Mouse (Mus musculus): ENCODE measurements at regions not wholly inside any gene's neighbourhood (a gene's known extent, or its start where the extent isn't known, plus 50 kb on each side); places are given as distances from the start of the nearest gene placed in this dataset.
A peak's percentile ranks its signal among the peaks of the same experiment; 100 is the strongest.

DNA sequence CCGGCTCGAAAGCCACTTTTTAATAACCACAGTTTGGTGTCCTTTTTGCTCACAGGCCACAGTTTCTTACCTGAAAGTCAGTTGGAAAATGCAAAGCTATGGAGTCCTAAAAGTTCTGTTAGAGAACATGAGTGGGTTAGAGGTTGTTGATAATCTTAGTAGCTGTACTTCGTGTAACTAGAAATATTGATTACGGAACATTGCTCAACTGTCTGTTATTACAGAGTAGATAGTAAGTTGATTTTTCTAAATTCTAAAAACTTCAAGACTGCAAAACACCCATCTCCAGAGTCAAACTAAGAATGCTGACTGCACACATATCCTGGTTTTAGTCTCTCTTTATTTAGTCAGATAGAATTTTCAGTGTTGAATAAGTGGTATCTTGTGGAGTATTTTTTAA lies 111.0 kb downstream of the Slc38a4 start:
- no peak for DNase-seq

DNA sequence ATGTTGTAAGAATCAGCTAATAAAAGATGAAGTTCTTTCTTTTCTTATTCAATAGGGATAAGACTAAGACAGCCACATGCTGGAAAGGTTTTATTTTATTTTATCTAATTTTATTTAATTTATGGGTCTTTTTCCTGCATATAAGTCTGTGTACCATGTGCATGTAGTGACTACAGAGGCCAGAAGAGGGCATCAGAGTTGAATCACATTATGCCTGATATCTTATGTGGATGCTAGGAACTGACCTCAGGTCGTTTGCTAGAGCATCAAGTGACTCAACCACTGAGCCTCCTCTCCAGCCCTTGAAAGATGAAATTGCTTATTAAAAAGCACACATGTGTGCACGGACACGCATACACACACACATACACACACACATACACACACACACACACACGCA lies 113.1 kb downstream of the Slc38a4 start:
- no peak for DNase-seq

DNA sequence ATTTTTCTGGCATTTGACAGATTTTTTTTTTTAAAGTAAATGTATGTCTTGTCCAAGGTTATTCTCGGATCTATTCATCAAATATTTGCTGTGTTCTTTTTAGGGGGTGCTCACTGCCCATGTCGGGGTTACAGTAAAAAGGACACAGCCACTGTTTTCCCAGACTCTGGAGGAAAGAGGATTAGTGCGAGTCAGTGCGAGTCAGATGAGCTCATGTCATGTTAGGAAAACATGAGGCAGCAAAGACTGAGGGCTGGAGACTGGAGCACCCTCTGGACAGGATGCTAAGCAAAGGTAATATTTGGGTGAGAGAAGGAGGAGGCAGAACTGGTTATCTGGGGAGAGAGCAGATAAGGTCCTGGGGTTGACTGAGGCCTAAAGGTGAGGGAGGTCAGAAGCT lies 117.3 kb downstream of the Slc38a4 start:
- DNase-seq = no peak

DNA sequence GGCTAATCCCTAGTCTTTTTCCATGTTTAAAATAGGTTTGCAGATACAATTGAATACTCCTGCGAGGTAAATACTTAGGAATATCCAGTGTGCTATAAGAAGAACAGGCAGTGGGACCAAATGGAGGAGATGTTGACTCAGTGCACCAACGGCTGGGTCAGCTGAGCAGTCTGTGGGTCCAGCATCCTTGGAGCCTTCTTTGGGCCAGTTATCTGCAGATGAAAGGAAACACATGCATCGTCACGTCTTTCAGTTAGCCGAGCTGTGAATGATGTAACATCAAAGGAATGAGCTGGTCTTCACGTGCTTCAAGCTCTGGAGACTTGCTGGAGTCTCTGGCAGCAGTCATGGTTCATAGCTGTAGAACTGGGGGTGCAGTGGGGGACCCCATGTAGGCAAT lies 118.1 kb downstream of the Slc38a4 start:
- no peak for DNase-seq

DNA sequence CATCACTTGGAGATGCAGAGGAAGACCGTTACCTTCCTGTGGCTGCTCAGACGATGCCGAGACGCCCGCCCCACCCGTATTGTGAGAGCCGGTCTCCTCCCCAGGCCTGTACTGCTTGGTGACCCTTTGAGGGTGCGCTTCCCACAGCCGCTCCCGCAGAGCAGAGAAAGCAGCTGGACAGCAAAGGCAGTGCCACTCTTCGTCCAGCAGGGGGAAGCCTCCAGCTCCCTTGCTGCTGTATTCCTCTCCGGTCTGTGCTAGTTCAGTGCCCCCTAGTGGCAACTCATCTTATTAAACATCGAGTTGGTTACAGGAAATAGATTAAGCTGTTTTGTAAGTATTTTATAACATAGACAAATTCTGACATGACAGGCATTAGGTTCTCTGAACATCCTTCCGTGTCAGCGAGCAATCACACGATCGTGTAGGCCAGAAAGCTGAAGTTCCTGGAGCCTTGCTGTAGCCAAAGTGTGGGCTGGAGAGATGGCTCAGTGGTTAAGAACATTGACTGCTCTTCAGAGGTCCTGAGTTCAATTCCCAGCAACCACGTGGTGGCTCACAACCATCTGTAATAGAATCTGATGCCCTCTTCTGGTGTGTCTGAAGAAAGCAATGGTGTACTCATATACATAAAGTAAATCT lies 118.9 kb downstream of the Slc38a4 start:
- DNase-seq = peak; percentile 83 to 84

DNA sequence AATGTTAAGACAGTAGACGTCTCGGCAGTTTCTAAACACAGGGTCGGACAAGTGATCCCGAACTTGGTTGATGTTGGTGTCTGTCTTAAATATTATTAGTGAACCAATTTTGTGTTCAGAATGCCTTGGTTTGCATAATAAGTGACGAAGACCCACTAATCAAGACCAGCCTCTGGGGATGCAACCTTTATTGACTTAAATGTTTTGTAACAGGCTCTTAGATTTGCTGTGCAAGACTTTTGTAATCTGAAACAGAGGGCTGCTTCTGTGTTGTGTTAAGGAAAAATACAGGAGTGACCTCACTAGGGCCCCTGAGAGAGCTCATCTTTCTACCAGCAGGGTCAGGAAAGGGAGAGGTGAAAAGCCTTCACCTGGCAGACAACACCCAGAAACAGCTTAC lies 119.5 kb downstream of the Slc38a4 start:
- no peak for DNase-seq

DNA sequence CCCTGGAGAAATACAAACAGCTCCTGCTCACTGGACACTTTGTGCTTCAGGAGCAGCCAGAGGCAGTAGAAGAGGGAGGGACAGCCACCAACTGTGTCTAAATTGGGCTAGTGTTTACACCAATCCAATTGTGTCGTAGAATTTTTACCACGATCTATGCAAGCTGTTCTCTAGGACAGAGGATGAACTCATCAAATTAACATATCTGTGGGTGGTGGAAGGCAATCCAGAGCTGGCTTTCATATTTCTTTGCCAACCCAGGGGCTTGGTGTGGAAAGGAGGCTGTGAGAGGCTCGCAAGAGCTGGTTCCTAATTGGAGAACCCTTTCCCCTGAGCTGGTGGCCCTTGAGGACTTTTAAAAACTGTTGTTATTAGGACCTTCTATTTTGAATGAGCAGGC lies 122.3 kb downstream of the Slc38a4 start:
- peak; percentile 41 to 59 for DNase-seq

DNA sequence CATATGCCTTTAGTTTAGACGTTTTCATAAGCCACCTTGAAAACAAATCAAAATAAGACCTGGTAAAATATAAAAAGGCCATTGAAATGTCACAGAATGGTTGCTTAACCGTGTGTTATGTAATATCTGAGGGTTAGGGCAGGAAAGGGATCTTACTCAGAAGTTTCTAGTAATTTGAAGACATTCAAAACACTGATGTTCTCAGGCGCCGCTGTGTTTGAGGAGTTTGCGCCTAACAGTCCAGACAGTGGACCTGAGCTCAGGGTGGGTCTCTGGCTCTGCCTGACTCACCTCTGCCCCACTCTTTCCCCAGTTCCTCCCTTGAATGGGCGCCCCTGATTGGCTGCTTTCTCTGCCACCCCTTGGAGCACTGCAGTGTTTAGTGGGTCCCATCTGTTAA lies 125.2 kb downstream of the Slc38a4 start:
- no peak for DNase-seq

DNA sequence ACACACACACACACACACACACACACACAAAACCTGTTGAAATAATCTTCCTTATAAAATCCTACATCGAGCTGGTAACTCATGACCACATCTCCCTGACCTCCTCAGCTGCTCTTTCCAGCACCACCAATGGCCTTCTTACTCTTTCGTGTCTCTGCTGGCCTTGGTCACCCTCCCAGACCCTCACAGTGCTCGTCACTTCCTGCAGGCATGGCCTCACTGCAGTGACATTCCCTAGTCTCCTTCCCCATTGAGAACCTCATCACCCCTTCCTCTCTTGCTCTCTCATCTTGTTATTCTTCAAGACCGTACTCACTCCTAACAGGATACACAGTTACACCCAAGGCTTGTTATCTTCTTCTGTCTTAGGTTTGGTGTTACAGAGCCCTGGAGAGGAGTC lies 126.0 kb downstream of the Slc38a4 start:
- no peak for DNase-seq

DNA sequence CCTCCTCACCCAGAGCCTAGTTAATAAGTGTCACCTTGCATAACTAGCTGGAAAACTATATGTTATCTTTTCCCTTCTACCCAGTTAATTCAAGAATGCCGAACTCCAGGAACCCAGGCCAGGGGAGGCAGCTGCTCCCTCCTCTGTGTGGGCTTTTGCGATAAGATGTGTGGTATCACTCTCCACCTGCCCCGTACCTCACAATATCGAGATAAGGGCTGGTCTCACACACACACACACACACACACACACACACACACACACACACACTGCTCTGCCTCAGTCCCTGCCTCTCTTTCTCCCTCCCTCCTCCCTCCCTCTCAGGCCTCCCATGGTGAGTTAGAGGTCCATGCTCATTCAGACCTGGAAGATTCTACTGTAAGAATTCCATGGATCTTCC lies 127.1 kb downstream of the Slc38a4 start:
- DNase-seq = no peak

DNA sequence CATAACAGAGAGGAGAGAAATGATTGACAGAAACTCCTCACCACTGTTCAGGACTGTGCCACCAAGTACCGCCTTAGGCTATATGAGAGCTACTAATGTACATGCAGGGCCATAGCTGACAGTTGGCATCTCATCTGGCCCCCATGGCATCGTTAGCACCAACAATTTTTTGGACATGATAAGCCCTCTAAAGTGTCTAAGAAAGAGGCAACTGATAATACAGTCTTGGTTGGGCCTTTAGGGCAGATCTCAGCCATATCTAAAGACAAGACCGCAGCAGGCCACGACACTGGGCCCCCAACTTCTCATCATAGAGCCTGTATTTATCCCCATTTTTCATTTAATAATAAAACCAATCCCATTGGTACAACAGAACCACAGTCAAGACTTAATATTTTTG lies 128.1 kb downstream of the Slc38a4 start:
- DNase-seq = no peak

DNA sequence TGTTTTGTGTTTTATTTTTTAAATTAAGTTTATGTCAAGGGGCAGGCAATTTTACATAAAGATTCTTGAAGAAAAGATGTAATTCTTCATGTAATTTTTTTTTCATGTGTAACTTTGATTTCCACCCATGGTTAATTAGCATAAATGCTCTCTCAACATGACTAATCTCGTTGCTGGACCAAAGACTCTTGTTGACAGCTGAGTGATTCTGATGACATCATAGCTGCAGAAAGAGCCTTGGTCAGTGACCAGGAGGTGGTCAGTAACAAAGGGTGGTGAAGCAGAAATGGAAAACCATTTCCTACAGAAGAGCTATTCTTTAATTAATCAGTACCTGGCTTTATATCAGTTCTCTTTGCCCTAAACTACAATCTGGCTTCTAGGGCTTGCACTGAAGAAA lies 129.1 kb downstream of the Slc38a4 start:
- DNase-seq = no peak

DNA sequence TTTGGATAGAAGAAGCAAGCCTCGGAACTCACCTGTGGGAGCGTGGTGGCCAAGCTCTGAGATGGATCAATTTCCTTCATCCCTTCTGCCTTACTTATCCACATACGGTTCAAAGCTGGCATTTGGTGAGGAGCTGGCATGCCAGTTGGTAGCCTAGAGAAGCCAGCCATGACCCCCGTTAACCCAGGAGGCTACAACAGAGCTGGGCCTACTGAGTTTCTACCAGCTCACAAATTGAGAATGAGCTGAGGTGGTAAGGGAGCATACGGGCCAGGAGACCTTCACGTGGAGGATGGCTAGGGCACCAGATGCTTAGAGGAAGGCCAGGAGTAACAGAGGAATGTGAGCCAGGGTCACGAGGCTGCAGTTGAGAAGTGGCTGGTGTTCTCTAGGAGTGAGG lies 139.2 kb downstream of the Slc38a4 start:
- no peak for DNase-seq

DNA sequence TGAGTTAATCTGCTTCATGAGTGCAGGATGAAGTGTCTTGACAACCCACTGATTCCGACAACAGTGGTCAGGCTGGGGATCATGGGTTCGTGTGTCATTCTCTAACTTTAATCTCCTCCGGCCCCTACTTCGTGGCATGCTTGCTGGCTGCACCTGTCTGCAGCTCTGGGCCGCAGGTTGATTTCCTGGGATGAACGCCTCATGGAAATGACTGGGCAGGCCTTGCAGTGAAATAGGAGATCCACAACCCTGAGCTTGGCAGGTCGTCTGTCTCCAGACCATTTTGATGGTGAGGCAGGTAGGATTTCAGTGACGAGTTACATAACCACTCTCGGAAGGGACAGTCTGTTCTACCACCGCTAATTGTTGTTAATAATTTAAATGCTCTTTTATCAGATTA lies 140.2 kb downstream of the Slc38a4 start:
- DNase-seq = no peak

DNA sequence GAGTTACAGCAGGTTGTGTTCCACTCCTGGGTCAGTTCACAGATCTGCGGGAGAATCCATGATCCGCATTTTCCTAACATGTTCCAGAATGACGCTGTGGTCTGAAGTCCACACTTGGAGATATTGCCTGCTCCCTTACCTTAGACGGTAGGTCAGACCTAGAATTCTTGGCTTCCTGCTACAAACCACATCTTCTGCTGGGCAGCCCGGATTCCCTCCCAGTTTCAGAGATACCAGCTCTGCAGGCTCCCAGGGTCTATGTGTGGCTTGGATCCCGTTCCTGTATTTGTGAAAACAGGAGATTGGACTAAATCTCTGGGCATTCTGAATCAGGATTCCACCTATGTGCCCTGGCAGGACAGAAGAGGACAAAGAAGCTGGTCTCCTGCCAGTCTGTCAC lies 140.8 kb downstream of the Slc38a4 start:
- DNase-seq = no peak

DNA sequence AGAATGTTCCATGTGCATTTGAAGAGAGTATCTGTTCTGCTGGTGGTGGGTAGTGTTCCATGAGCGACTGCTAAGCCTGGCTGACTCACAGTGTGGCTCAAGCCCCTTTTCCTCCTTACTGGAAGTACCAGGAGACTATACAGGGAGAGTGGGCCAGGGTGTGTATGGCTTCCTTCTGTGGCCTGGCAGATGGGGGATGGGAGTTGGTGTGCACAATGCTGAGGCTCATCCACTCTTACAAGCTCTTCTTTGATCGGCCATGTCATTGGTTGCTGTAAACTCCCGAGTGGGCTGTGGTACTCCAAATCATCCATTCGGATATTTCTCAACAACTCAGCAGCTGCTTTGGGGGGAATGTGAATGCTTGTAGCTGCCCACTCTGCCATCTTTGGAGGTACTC lies 150.2 kb downstream of the Slc38a4 start:
- DNase-seq = no peak

DNA sequence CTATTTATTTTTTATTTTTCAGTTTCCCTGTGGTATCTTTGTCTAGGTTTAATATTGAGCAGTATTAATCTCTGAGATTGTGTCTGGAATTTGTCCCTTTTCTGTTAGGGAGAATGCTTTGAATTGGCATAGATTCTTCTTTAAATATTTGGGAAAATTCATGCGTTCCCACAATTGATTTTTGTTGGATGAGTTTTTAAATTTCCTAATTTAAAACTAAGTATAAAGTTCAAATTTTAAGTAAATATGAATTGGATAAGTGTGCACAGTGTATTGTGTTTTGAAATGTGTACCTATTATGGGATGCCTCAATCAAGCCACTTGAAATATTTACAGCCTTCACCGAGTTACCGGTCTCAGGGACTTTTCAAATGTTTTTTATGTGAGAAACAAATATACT lies 152.3 kb downstream of the Slc38a4 start:
- DNase-seq = no peak

DNA sequence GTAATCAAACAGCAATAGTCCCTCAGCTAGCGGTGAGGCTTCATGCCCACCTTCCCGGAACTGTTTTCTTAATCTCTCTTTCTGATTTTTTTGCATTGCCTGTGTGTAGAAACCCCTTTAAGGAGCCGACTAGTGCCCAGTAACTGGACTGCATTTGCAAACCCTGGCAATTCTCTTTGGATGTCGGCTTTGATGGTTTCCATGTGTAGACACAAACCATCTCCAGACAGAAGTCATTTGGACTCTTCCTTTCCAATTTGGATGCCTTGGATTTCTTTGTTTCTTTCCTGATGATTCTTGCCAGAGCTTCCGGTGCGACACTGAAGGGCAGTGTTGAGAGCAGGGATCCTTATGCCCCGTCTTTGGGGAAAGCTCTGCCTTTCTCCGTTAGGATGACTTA lies 153.0 kb downstream of the Slc38a4 start:
- no peak for DNase-seq

DNA sequence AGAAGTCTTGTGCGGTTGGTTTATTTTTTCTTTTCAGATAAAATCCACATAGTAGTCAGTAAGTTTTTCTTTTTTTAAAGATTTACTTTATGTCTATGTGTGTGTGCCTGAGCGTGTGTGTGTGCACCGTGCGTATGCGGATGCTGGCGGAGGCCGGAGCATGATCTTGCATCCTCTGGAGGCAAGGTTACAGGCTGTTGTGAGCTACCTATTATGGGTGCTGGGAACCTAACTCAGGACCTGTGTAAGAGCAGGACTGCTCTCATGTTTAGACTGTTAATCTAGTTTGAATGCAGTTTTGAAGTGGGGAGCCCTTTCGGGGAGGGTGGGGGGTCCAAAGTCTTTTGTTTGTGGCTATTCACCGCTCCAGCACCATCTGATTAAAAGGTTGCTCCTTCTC lies 154.1 kb downstream of the Slc38a4 start:
- DNase-seq = no peak

DNA sequence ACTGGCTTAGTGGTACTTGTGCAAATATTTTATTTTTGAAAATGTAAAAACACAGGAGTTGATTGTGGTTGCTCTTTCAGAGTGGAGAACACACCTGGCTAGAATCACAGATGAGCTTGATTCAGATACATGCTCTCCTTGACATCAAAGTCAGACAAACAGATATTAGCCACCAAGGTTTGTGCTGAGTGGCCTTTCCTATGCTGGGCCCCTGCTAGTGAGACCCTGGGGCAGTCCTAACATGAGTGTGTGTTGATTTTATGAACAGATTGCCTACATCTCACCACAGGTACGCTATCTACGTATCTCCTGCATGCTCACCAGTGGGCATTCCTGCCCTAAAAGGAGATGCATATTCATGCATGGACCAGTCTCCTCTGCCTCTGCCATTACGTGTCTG lies 157.5 kb downstream of the Slc38a4 start:
- no peak for DNase-seq

DNA sequence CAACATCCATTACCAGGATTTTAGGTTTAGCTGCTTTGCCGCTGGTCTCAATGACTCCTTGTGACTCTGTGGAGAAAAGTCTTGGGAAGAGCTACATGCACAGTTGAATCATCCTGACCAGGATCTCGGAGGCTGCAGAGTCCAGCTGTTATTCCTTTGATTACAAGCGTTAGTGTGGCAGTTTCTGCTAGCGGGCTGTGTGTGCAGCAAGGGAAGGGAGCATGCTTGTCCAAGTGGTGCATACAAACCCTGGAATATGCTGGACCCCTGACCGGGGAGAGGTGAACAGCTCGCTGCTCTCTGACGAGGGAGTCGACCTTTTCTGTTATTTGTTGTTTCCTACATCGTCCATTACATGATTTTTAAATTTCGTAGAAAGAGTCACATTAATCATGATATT lies 170.9 kb downstream of the Slc38a4 start:
- no peak for DNase-seq

DNA sequence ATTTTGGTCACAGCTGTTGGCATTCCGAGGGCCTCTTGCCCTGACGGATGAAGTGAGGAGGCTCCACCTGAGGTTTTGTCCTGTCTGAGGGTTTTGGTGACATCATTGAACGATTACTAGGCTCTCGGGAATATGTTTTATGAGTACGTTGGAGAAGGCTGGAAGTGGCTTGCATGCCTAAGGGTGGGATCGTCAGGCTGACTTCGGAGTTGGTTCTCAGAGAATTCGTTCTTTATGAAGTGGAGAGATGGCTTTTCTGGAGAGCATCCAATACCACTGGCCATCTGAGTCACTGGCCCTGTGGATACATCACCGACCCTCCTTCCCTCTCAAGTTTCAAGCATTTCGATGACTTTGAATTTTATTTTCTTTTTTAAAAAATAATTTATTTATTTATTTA lies 172.0 kb downstream of the Slc38a4 start:
- DNase-seq = no peak

DNA sequence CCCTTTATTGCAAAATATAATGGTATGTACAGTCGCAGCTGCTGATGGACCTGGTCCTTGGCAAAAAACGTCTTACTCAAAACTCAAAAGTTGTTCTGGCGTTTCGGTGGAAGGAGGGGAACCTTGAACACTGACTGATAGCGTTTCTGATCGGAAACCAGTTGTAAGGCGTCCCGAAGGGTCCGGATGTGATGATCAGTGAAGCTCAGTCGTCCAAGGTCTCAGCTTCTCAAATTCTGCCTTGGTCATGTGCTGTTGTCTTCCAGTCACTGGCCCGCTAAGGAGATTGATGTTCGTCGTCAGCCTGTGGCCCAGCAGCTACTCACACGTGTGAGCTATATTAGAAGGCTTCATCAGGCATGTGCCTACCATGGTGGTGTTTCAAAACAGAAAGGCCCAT lies 173.5 kb downstream of the Slc38a4 start:
- DNase-seq = no peak

DNA sequence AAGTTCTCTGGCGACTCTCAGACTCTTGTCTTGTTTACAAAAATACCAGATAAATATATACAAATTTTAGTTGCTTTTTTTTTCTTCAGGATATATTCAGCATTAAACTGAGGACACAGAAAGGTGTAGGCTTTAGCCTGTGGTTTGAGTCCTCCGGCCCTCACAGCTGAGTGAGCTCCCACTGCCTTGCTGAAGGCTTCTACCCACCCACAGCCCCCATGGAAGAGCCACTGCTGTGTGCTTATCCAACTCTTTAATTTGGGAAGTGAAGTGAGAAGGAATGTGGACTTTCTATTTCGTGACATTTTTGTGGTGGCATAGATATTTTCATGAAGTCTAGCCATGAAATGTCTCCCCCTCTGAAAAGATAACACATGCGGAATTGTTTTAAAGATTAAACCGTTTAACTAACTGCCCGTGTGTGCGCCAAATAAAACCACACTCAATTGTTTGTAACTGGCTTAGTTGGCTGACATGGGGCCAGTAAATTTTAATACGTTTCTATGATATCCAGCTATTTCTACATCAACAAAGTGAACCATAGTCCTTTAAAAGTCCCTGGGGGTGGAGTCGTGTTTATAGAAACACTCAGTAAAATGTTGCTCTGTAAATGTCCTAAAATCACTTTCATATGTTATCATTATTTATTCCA lies 174.1 kb downstream of the Slc38a4 start:
- no peak for DNase-seq

DNA sequence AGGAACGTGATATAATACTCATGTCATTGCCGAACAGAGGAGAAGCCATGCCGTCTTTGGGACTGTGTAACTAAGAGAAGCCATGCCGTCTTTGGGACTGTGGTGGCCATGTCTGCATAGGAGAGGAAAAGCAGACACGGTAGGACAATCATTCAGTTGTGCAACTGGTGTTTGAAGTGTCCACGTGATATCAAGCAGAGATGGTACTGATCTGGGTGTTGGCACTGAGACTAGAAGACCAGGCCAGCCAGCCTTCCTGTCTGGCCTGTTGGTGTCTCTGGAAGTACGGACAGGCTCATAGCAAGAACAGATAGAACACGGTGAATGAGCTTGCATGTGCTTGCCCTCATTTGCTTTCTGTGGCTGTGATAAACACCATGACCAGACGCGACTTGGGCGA lies 175.7 kb downstream of the Slc38a4 start:
- no peak for DNase-seq

All from layer of hippocampus, postnatal 36 days (tissue).